Mouse (Mus musculus): ENCODE measurements around the gene Fam49a. TPM values are rescaled to one million over a fixed set of nuclear protein-coding genes. Genes with fewer than 3 reads are reported as not detected.

The Fam49a gene
- polyA plus RNA-seq, 2 experiments, result 4.6 to 11.3 TPM

- H3K36me3 ChIP-seq (ENCODE audit: control insufficient read depth, insufficient read depth, low read length), result no peaks in the 10 kb centered on the region
- H3K4me3 ChIP-seq (replicated peaks; ENCODE audit: low read length), result no peak overlapping the region
- WGBS, result 72% methylated on average over 7 of the region's 7 CpGs
- H3K27ac ChIP-seq (replicated peaks; ENCODE audit: low read depth, low read length), result no peak overlapping the region
- H3K9ac ChIP-seq (ENCODE audit: low read depth, low read length, severe bottlenecking), result no peak overlapping the region
- ATAC-seq (ENCODE audit: low FRiP score, low read depth), result no peak
- H3K27me3 ChIP-seq (ENCODE audit: control insufficient read depth, insufficient read depth, low read length), result no peaks in the 10 kb centered on the region
- no peak for TF ChIP-seq POLR2A (IDR thresholded peaks at IDR 0.05; ENCODE audit: borderline replicate concordance, extremely low read depth, insufficient read depth, insufficient read length)
- no peak for DNase-seq (ENCODE audit: low spot score)
- H3K9me3 ChIP-seq (ENCODE audit: control insufficient read depth, low read length), result no peaks in the 10 kb centered on the region
- H3K4me1 ChIP-seq (ENCODE audit: control insufficient read depth, insufficient read depth, low read length), result no peaks in the 10 kb centered on the region
- H3K4me2 ChIP-seq (replicated peaks; ENCODE audit: low read depth, low read length, severe bottlenecking), result no peak overlapping the region
Measured at GRCm38 (mm10) chr12:12278464-12278872, 16.5 kb downstream of the Fam49a start.

GRCm38 (mm10) chr12:12283702-12284288, 21.9 kb downstream of the Fam49a start:
- Histone ChIP-seq H3K36me3 (ENCODE audit: control insufficient read depth, insufficient read depth, low read length) (no peaks in the 10 kb centered on the region), H3K4me2 (replicated peaks; ENCODE audit: low read depth, low read length, severe bottlenecking) (no peak overlapping the region), H3K9me3 (ENCODE audit: control insufficient read depth, low read length) (no peaks in the 10 kb centered on the region), H3K4me1 (ENCODE audit: control insufficient read depth, insufficient read depth, low read length) (peaks cover 10% of the 10 kb centered on the region; the same call in 1 of the 2 replicates), H3K4me3 (replicated peaks; ENCODE audit: low read length) (no peak overlapping the region), H3K9ac (ENCODE audit: low read depth, low read length, severe bottlenecking) (no peak overlapping the region), H3K27me3 (ENCODE audit: control insufficient read depth, insufficient read depth, low read length) (no peaks in the 10 kb centered on the region), H3K27ac (replicated peaks; ENCODE audit: low read depth, low read length) (no peak overlapping the region)
- 87% methylated on average over 10 of the region's 10 CpGs for WGBS
- no peak for ATAC-seq (ENCODE audit: low FRiP score, low read depth)
- no peak for DNase-seq (ENCODE audit: low spot score)
- no peak for TF ChIP-seq POLR2A (IDR thresholded peaks at IDR 0.05; ENCODE audit: borderline replicate concordance, extremely low read depth, insufficient read depth, insufficient read length)

- 88% methylated on average over 6 of the region's 6 CpGs for WGBS
- H3K9me3 ChIP-seq (ENCODE audit: control insufficient read depth, low read length), result no peaks in the 10 kb centered on the region
- DNase-seq (ENCODE audit: low spot score), result no peak
- no peak for TF ChIP-seq POLR2A (IDR thresholded peaks at IDR 0.05; ENCODE audit: borderline replicate concordance, extremely low read depth, insufficient read depth, insufficient read length)
- H3K9ac ChIP-seq (ENCODE audit: low read depth, low read length, severe bottlenecking), result no peak overlapping the region
- no peak for ATAC-seq (ENCODE audit: low FRiP score, low read depth)
- peaks cover 10% of the 10 kb centered on the region; the same call in 1 of the 2 replicates for H3K4me1 ChIP-seq (ENCODE audit: control insufficient read depth, insufficient read depth, low read length)
- H3K27me3 ChIP-seq (ENCODE audit: control insufficient read depth, insufficient read depth, low read length), result no peaks in the 10 kb centered on the region
- no peaks in the 10 kb centered on the region for H3K36me3 ChIP-seq (ENCODE audit: control insufficient read depth, insufficient read depth, low read length)
- no peak overlapping the region for H3K27ac ChIP-seq (replicated peaks; ENCODE audit: low read depth, low read length)
- H3K4me2 ChIP-seq (replicated peaks; ENCODE audit: low read depth, low read length, severe bottlenecking), result no peak overlapping the region
- no peak overlapping the region for H3K4me3 ChIP-seq (replicated peaks; ENCODE audit: low read length)
Measured at GRCm38 (mm10) chr12:12284521-12284920, 22.6 kb downstream of the Fam49a start.

DNA sequence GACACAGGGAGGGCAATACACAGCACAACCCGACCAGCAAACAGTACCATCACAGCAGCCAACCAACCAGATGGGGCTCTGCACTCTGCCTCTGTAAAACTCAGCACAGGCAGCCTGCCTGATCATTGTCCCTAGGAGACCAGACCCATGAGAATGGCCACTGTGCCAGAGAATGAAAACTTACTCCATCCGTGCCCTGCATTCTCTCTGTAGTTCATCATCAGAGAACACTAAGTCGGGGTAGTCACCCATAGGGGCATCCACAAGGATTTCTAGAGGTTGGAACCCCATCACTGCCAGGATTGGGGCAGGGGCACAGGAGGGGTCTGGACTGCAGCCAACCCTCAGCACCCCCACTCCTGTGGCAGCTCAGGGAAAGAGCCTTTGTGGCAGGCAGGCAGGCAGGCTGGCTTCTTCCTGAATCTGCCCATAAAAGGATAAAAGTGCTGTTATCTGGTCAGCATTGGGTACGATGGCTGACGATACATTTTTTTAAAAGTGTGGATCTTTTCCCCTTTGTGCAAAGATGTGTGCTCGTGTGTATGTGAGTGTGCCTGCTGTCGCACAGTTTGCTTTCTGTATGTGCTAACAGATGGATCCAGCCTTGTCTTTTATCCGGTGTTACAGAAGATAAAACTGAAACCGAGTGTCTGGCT, 25.3 kb downstream of the Fam49a start:
- Histone ChIP-seq H3K27me3 (ENCODE audit: control insufficient read depth, insufficient read depth, low read length) (no peaks in the 10 kb centered on the region), H3K9me3 (ENCODE audit: control insufficient read depth, low read length) (no peaks in the 10 kb centered on the region), H3K4me1 (ENCODE audit: control insufficient read depth, insufficient read depth, low read length) (peaks cover 11% of the 10 kb centered on the region; the same call in 1 of the 2 replicates), H3K4me2 (replicated peaks; ENCODE audit: low read depth, low read length, severe bottlenecking) (no peak overlapping the region), H3K9ac (ENCODE audit: low read depth, low read length, severe bottlenecking) (no peak overlapping the region; the same call in 1 of the 2 replicates), H3K4me3 (replicated peaks; ENCODE audit: low read length) (no peak overlapping the region), H3K27ac (replicated peaks; ENCODE audit: low read depth, low read length) (no peak overlapping the region), H3K36me3 (ENCODE audit: control insufficient read depth, insufficient read depth, low read length) (no peaks in the 10 kb centered on the region)
- no peak for DNase-seq (ENCODE audit: low spot score)
- no peak for TF ChIP-seq POLR2A (IDR thresholded peaks at IDR 0.05; ENCODE audit: borderline replicate concordance, extremely low read depth, insufficient read depth, insufficient read length)
- WGBS, result 50% methylated on average over 9 of the region's 9 CpGs
- no peak for ATAC-seq (ENCODE audit: low FRiP score, low read depth)

DNA sequence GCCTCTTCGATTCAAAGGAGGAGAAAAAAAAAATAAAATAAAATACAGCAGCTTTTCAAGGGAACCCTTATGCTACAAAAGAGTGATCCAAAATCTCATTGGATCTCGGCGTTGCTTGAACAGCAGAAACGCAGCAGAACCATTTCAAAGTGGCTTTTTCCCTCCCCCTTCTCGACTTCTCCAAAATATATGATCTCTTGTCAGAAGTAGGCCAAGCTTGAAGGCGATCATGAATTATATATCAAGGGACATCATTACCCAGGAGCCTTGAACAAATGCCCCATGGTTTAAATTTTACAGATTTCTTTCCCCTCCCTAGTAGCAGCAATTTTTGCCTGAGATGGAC, 25.8 kb downstream of the Fam49a start:
- no peaks in the 10 kb centered on the region for H3K9me3 ChIP-seq (ENCODE audit: control insufficient read depth, low read length)
- ATAC-seq (ENCODE audit: low FRiP score, low read depth) (no peak), DNase-seq (ENCODE audit: low spot score) (no peak)
- no peak overlapping the region for H3K27ac ChIP-seq (replicated peaks; ENCODE audit: low read depth, low read length)
- no peak overlapping the region for H3K9ac ChIP-seq (ENCODE audit: low read depth, low read length, severe bottlenecking)
- no peak overlapping the region for H3K4me2 ChIP-seq (replicated peaks; ENCODE audit: low read depth, low read length, severe bottlenecking)
- no peaks in the 10 kb centered on the region for H3K27me3 ChIP-seq (ENCODE audit: control insufficient read depth, insufficient read depth, low read length)
- no peak for TF ChIP-seq POLR2A (IDR thresholded peaks at IDR 0.05; ENCODE audit: borderline replicate concordance, extremely low read depth, insufficient read depth, insufficient read length)
- no peak overlapping the region for H3K4me3 ChIP-seq (replicated peaks; ENCODE audit: low read length)
- 68% methylated on average over 6 of the region's 6 CpGs for WGBS
- peaks cover 14% of the 10 kb centered on the region; the same call in 1 of the 2 replicates for H3K4me1 ChIP-seq (ENCODE audit: control insufficient read depth, insufficient read depth, low read length)
- no peaks in the 10 kb centered on the region for H3K36me3 ChIP-seq (ENCODE audit: control insufficient read depth, insufficient read depth, low read length)
